Mouse (Mus musculus): Measurements from ENCODE around the gene Canx.
"Not testable (repeated sequence)": the region's sequence is repeated elsewhere in the genome, so short reads cannot be mapped to it uniquely, and the experiment has no call there.

Gene Canx

GRCm38 (mm10) chr11:50329378-50329777, 3.9 kb upstream of the Canx start:
- DNase-seq, result no peak

- DNase-seq, result no peak
Measured at GRCm38 (mm10) chr11:50328075-50328625, 2.7 kb upstream of the Canx start.

- no peak for DNase-seq
Measured at GRCm38 (mm10) chr11:50326302-50326966, 961 bp upstream of the Canx start.

- DNase-seq, result peak; percentile 56
Measured at GRCm38 (mm10) chr11:50324751-50325471, 562 bp downstream of the Canx start.

GRCm38 (mm10) chr11:50323843-50324242, 1.6 kb downstream of the Canx start:
- DNase-seq, result no peak

GRCm38 (mm10) chr11:50322345-50322744, 3.1 kb downstream of the Canx start:
- no peak for DNase-seq

- no peak for DNase-seq
Measured at GRCm38 (mm10) chr11:50321239-50321638, 4.2 kb downstream of the Canx start.

- not testable (repeated sequence) for DNase-seq
Measured at GRCm38 (mm10) chr11:50319343-50319742, 6.1 kb downstream of the Canx start.

- DNase-seq, result no peak
Measured at GRCm38 (mm10) chr11:50312803-50313202, 12.7 kb downstream of the Canx start.

- DNase-seq, result peak; percentile 76
Measured at GRCm38 (mm10) chr11:50303406-50303805, 22.1 kb downstream of the Canx start.

GRCm38 (mm10) chr11:50292190-50292855, 33.1 kb downstream of the Canx start, which contains the start of gene Maml1:
TSS of gene Maml1 (minus strand) at chr11:50292311.
- DNase-seq, result peak; percentile 99

- peak; percentile 49 for DNase-seq
Measured at GRCm38 (mm10) chr11:50291321-50292165, 33.9 kb downstream of the Canx start.

- peak; percentile 63 for DNase-seq
Measured at GRCm38 (mm10) chr11:50290486-50291225, 34.8 kb downstream of the Canx start.

GRCm38 (mm10) chr11:50286428-50286827, 39.0 kb downstream of the Canx start:
- no peak for DNase-seq

- DNase-seq, result peak; percentile 42
Measured at GRCm38 (mm10) chr11:50285696-50286095, 39.8 kb downstream of the Canx start.

- DNase-seq, result no peak
Measured at GRCm38 (mm10) chr11:50285263-50285662, 40.2 kb downstream of the Canx start.

- DNase-seq, result no peak
Measured at GRCm38 (mm10) chr11:50280053-50280452, 45.4 kb downstream of the Canx start.

- DNase-seq, result no peak
Measured at GRCm38 (mm10) chr11:50279005-50279404, 46.5 kb downstream of the Canx start.

- DNase-seq, result no peak
Measured at GRCm38 (mm10) chr11:50277706-50278105, 47.8 kb downstream of the Canx start.

- no peak for DNase-seq
Measured at GRCm38 (mm10) chr11:50277025-50277424, 48.4 kb downstream of the Canx start.

- no peak for DNase-seq
Measured at GRCm38 (mm10) chr11:50275568-50276151, 49.8 kb downstream of the Canx start.
